Mouse (Mus musculus) spleen, adult 2 months (tissue): ENCODE results near the gene Spata5. TPM values are rescaled to one million over a fixed set of nuclear protein-coding genes. Genes with fewer than 3 reads are reported as not detected.
A peak's percentile ranks its signal among the peaks of the same experiment; 100 is the strongest.

Experiments
- DNase-seq, 2 experiments: peaks; one replicate each; pipeline versions ENCODE4 v3.0.0 to v3.0.0-alpha.2; 2012 to 2021; ENCODE audit warnings: low spot score in 2 of 2, low read depth in 1 of 2
- H3K27ac ChIP-seq: fragments of 200-500 bp; 2 replicates; pipeline ENCODE4 v1.5.1; 2012; ENCODE audit warnings: low read length, inconsistent platforms; ENCODE audit not compliant: insufficient read depth
- H3K27me3 ChIP-seq: fragments of 200-500 bp; 2 replicates; pipeline ENCODE4 v1.6.1; 2012; ENCODE audit warnings: mild to moderate bottlenecking, moderate library complexity, low read length, inconsistent platforms; ENCODE audit not compliant: control insufficient read depth, insufficient read depth
- H3K36me3 ChIP-seq: fragments of 200-500 bp; 2 replicates; pipeline ENCODE4 v1.6.1; 2012; ENCODE audit warnings: mild to moderate bottlenecking, low read length, inconsistent platforms; ENCODE audit not compliant: control insufficient read depth, insufficient read depth
- H3K4me1 ChIP-seq: fragments of 200-500 bp; 2 replicates; pipeline ENCODE4 v1.6.1; 2011; ENCODE audit warnings: inconsistent platforms; ENCODE audit not compliant: control insufficient read depth, insufficient read depth, insufficient read length
- H3K4me3 ChIP-seq: fragments of 200-500 bp; 2 replicates; pipeline ENCODE4 v1.5.1; 2011; ENCODE audit warnings: mild to moderate bottlenecking, inconsistent platforms; ENCODE audit not compliant: insufficient read depth, insufficient read length; ENCODE audit errors: extremely low read depth
- CTCF ChIP-seq: fragments of 200-500 bp; IDR thresholded peaks from 2 replicates; pipeline ENCODE4 v1.5.1; 2011; ENCODE audit warnings: mild to moderate bottlenecking, inconsistent platforms; ENCODE audit not compliant: insufficient read depth, insufficient read length, insufficient replicate concordance; ENCODE audit errors: extremely low read depth
- POLR2A ChIP-seq: fragments of 200-500 bp; IDR thresholded peaks from 2 replicates; pipeline ENCODE4 v1.6.1; 2011; ENCODE audit warnings: low read depth, low read length, inconsistent platforms
- WGBS: fragments of 180-500 bp; shearing (Covaris S2); methylation state at CpG from one replicate; pipeline ENCODE4 v1.1.7; 2018; 5-methylcytosine and 5-hydroxymethylcytosine counted together
- polyA plus RNA-seq: library from polyadenylated mRNA; depleted of rRNA; stranded (reverse); fragments of >200 nt; gene quantifications from 2 replicates; pipeline ENCODE4 v1.2.3, GENCODE M21; 2012

The Spata5 gene
- polyA plus RNA-seq, 1 experiment: 2.3 TPM

DNA sequence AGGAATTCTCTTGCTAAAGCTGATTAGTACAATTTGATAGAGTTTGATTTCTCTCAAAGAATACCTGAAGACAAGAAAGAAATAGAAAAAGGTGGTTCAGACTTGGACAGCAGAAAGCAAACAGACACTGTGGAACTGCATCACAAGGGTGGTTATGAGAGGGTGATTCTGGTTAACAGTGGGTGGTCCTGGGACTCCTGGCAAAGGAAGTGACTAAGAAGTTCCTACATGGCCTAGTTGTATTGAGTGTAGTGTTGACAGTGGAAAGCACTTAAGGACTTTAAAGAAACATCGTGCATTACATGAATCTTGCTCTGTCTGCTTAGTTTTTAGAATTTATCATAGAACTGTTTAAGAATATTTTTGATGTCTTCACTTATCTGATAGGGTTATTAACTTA is 36.3 kb downstream of the Spata5 start:
- no peak for DNase-seq
- H3K36me3 ChIP-seq: peaks cover 5% of the 10 kb centered on the region
- no peak overlapping the region for H3K4me3 ChIP-seq
- no peaks in the 10 kb centered on the region for H3K27me3 ChIP-seq
- H3K27ac ChIP-seq: no peak overlapping the region
- 69% methylated on average over 1 of the region's 1 CpGs for WGBS
- no peaks in the 10 kb centered on the region for H3K4me1 ChIP-seq
- TF ChIP-seq CTCF (no peak), POLR2A (no peak)

DNA sequence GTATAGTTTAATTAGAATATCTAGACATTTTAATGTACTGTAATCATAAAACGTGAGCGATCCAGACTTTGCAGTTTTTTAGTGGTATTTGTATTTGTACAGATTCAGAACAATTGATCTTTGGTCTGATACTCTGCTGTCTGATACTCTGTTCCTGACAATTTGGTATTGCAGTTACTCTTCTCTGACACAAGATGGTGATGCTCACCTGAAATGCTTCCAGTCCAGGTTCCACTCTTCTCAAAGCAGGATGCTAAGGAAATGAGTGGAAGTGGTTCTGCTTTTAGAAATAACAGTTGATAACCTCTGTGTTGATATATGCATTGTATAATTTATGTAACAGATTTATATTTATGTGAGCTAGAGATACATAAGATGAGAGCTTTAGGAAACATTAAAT is 48.5 kb downstream of the Spata5 start:
- TF ChIP-seq POLR2A (no peak), CTCF (no peak)
- DNase-seq: no peak
- Histone ChIP-seq H3K36me3 (peaks cover 6% of the 10 kb centered on the region; the same call in 1 of the 2 replicates), H3K27me3 (no peaks in the 10 kb centered on the region), H3K4me3 (no peak overlapping the region), H3K4me1 (no peaks in the 10 kb centered on the region), H3K27ac (no peak overlapping the region)
- 93% methylated on average over 2 of the region's 2 CpGs for WGBS

DNA sequence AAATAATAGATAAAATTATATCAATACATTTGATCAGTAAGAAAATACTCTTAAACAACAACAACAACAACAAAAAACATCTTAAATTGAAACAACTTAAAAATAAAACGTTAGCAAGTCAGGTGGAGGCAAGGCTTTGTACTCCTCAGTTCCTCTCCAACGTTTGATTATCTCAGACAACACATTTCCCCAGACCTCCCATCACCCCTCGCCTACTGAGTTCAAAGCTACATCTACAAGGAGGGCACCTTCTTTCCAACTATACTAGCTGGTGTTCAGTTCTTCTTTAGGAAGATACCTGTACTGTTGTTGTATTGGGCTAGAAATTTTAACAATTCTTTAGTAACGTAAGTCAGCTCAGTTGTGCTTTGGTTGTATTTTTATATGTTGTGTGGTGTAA is 49.7 kb downstream of the Spata5 start:
- TF ChIP-seq CTCF (no peak), POLR2A (no peak)
- Histone ChIP-seq H3K36me3 (peaks cover 6% of the 10 kb centered on the region; the same call in 1 of the 2 replicates), H3K27ac (no peak overlapping the region), H3K4me1 (no peaks in the 10 kb centered on the region), H3K27me3 (no peaks in the 10 kb centered on the region), H3K4me3 (no peak overlapping the region)
- DNase-seq: no peak
- WGBS: 68% methylated on average over 4 of the region's 4 CpGs

DNA sequence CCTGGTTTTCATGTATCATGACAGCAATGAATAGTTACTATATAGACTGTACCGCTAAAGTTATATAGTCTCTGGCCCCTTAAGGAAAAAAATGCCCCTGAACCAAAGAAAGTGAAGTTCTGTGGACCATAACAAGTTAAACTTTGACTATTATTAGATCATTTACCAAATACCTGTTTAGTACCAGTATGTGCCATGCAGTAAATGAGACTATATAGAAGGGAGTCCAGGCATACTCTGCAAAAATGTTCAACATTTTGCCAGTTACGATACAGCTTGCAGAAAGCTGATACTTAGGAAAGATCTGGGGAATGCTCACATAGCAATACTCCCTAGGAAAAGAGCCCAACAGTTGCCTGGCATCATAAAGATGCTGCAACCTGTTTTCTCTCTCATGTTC is 51.2 kb downstream of the Spata5 start:
- H3K4me1 ChIP-seq: no peaks in the 10 kb centered on the region
- 95% methylated on average over 2 of the region's 2 CpGs for WGBS

DNA sequence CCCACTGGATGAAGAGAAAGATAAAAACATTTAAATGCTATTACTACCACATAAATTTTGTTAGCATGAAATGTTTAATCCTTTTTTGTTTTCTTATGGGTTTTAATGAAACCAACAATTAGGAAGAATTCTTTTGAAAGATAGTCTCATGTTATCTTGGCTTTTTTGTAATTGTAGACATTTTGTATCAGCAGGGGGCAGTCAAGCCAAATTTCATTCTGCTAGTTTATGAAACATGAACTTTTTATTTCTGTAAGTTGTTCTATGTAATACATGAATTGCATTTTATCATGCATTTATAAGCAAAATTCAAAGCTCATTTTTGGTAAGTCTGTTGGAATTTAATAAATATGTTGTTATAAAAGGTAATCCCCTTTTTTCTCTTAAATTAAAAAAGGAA is 52.8 kb downstream of the Spata5 start:
- H3K27ac ChIP-seq: no peak overlapping the region
- H3K4me3 ChIP-seq: no peak overlapping the region
- no peaks in the 10 kb centered on the region for H3K4me1 ChIP-seq
- TF ChIP-seq POLR2A (no peak), CTCF (no peak)
- H3K36me3 ChIP-seq: 0 out of 2 replicates have a peak, but pooled peaks cover 2% of the 10 kb centered on the region
- no peak for DNase-seq
- H3K27me3 ChIP-seq: no peaks in the 10 kb centered on the region

More for the DNA sequence above, 51.2 kb downstream of the Spata5 start:
- Histone ChIP-seq H3K4me3 (no peak overlapping the region), H3K27ac (no peak overlapping the region), H3K27me3 (no peaks in the 10 kb centered on the region), H3K36me3 (0 out of 2 replicates have a peak, but pooled peaks cover 2% of the 10 kb centered on the region)
- TF ChIP-seq CTCF (no peak), POLR2A (no peak)
- no peak for DNase-seq

DNA sequence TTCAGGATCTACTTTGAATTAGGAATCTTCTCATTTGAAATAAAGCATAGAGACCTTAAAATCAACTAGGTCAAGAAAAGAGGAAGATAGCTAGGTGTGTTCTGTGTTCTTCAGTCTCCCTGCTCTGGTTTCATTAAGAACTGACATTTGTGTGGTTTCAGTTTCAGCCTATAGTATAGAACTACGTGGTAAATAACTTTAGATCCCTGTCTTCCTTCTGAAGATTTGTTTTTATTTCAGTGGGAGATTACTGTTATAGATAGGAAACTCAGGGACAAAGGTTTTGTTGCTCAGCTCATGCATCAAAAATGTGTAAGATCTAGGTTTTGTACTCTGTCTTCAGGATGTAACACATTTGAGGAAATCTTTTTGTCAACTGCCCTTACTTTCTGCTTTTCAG is 56.8 kb downstream of the Spata5 start:
- Histone ChIP-seq H3K36me3 (no peaks in the 10 kb centered on the region), H3K4me1 (0 out of 2 replicates have a peak, but pooled peaks cover 2% of the 10 kb centered on the region), H3K27ac (no peak overlapping the region), H3K4me3 (no peak overlapping the region), H3K27me3 (no peaks in the 10 kb centered on the region)
- TF ChIP-seq POLR2A (no peak), CTCF (no peak)
- no peak for DNase-seq
- 4% methylated on average over 1 of the region's 1 CpGs for WGBS

DNA sequence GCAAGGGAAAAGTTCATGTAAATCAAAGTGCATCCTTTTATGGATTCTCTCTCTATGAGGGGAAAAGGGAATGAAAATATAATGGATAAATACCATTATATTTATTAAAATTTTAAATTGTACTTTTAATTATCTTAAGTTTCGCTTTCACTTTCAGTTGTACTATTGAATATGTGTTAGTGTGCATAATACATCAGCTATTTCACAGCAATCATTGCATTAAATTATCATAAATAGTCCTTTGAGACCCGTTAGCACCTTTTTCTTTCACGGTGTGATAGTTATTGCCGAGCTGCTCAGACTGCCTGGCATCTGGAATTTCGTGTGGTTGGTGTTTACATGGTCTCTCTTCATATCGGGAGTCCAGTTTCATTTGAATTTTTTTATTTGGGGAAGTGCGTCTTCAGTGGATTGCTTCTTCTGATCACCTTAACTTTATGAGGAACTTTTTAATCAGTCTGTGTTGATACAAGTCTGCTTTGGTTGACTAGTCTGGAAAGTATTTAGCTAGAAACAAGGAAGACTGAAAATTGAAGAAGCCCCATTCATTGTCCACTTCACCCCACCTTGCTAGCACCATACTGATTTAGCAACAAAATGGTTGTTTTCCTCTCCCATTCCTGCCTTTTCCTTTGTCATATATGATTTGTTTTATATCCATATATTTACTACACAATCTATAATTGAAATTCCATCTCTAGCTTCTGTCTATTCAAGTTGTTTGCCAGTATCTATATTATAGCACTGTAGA is 57.9 kb downstream of the Spata5 start:
- DNase-seq: no peak
- Histone ChIP-seq H3K4me3 (peak overlapping the region; percentile 16; the same call in 1 of the 2 replicates), H3K27ac (no peak overlapping the region), H3K27me3 (no peaks in the 10 kb centered on the region), H3K4me1 (0 out of 2 replicates have a peak, but pooled peaks cover 2% of the 10 kb centered on the region), H3K36me3 (no peaks in the 10 kb centered on the region)
- TF ChIP-seq CTCF: no peak
- TF ChIP-seq POLR2A: no peak
- 80% methylated on average over 7 of the region's 7 CpGs for WGBS
